Mouse (Mus musculus): Measurements from ENCODE around the gene Gm28729.

The Gm28729 gene

GRCm38 (mm10) chr9:96469556-96470265 lies 55.4 kb downstream of the Gm28729 start:
- in situ Hi-C loops (cut with MboI; ENCODE audit: low sequenced_read_pairs) = no loop called here

DNA sequence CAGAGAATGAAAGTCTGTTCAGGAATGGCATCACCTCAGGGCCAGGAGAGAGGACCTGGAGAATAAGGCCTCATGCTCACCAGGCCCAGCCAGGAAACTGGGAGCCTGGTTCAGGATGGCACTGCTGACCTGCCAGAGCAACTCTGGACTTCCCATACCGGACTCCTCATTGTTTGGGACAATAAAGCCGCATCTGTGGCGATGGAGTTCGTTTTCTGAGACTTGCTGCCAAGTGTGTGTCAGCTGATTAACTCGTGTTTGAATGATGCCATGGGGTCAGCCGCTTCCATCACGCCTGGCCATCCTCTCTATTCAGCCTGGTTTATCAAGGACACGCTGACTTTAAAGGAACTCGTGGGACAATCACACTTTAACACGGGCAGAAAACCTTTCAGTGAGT lies 61.4 kb downstream of the Gm28729 start:
- in situ Hi-C loops (cut with MboI; ENCODE audit: low sequenced_read_pairs) = no loop called here

- in situ Hi-C loops (cut with MboI; ENCODE audit: low sequenced_read_pairs) = no loop called here
Measured at GRCm38 (mm10) chr9:96461607-96462006, 63.5 kb downstream of the Gm28729 start.

DNA sequence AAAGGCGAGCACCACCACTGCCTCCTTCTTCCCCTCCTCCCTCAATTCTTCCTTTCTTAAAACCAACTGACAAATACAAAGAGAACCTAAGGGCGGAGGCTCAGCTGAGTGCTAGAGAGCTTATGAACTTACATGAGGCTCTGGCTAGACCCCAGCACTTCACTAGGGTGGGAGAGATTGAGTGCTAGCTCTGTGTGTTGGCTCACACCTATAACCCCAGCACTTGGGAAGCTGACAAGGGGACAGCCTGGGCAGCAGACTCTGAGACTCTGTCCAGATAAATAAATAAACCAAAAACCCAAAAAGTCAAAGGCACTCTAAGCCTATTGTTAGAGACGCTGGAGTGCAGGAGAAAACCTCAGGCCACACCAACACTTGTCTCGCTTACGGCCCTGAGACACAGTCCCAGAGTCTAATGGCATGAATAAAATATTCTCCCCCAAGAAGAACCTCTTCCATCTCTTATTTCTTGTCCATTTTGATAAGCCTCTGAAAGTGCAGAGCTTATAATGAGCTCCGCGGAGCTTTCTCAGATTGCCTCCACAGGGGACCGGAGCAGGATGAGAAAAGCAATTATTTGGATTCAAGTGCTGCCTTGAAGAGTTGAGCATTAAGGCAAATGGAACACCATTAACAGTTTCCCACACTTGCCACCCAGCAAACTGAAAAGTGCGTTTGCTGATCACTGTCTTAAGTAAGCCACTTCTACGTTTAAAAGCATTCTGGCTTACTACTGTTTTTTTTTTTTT lies 64.8 kb downstream of the Gm28729 start:
- in situ Hi-C loops (cut with MboI; ENCODE audit: low sequenced_read_pairs) = no loop called here

GRCm38 (mm10) chr9:96455618-96456017 lies 69.4 kb downstream of the Gm28729 start:
- in situ Hi-C loops (cut with MboI; ENCODE audit: low sequenced_read_pairs) = no loop called here

- in situ Hi-C loops (cut with MboI; ENCODE audit: low sequenced_read_pairs) = no loop called here
Measured at GRCm38 (mm10) chr9:96452956-96453355, 72.1 kb downstream of the Gm28729 start.

GRCm38 (mm10) chr9:96450900-96451720 lies 74.0 kb downstream of the Gm28729 start:
- in situ Hi-C loops (cut with MboI; ENCODE audit: low sequenced_read_pairs) = no loop called here

GRCm38 (mm10) chr9:96449514-96449913 lies 75.5 kb downstream of the Gm28729 start:
- in situ Hi-C loops (cut with MboI; ENCODE audit: low sequenced_read_pairs) = no loop called here

- in situ Hi-C loops (cut with MboI; ENCODE audit: low sequenced_read_pairs) = no loop called here
Measured at GRCm38 (mm10) chr9:96445351-96445750, 79.7 kb downstream of the Gm28729 start.

GRCm38 (mm10) chr9:96442081-96442480 lies 83.0 kb downstream of the Gm28729 start:
- in situ Hi-C loops (cut with MboI; ENCODE audit: low sequenced_read_pairs) = no loop called here

- in situ Hi-C loops (cut with MboI; ENCODE audit: low sequenced_read_pairs) = no loop called here
Measured at GRCm38 (mm10) chr9:96438334-96438871, 86.7 kb downstream of the Gm28729 start.

GRCm38 (mm10) chr9:96437805-96438333 lies 87.2 kb downstream of the Gm28729 start:
- in situ Hi-C loops (cut with MboI; ENCODE audit: low sequenced_read_pairs) = no loop called here

- in situ Hi-C loops (cut with MboI; ENCODE audit: low sequenced_read_pairs) = no loop called here
Measured at GRCm38 (mm10) chr9:96436901-96437804, 87.9 kb downstream of the Gm28729 start.

Measured in CH12F3 (cell line).